Mouse (Mus musculus): Measurements from ENCODE around the gene Olfr1192-ps1. TPM values are rescaled to one million over a fixed set of nuclear protein-coding genes. Genes with fewer than 3 reads are reported as not detected.
"Not testable (repeated sequence)": the region's sequence is repeated elsewhere in the genome, so short reads cannot be mapped to it uniquely, and the experiment has no call there.

Gene Olfr1192-ps1
- total RNA-seq (2014; rRNA removed), result not detected in 2 replicates
- not detected in 2 replicates for polyA plus RNA-seq (2015; fragmentation: Nextera tagmentation; extraction: Ambion mirVana)

- Histone ChIP-seq H3K36me3 (ENCODE audit: insufficient read depth, low read length) (no peaks in the 10 kb centered on the region), H3K4me2 (ENCODE audit: low read depth, low read length, poor library complexity, severe bottlenecking) (no peak within 1 kb of the TSS), H3K9me3 (ENCODE audit: low read length) (no peaks in the 10 kb centered on the region), H3K27ac (ENCODE audit: low read depth, low read length) (no peak within 1 kb of the TSS), H3K9ac (replicated peaks; ENCODE audit: low read length, poor library complexity, severe bottlenecking) (no peak within 1 kb of the TSS), H3K4me1 (ENCODE audit: insufficient read depth, low read length) (no peaks in the 10 kb centered on the region), H3K4me3 (ENCODE audit: low read depth, low read length) (no peak within 1 kb of the TSS), H3K27me3 (ENCODE audit: insufficient read depth, low read length) (no peaks in the 10 kb centered on the region)
- no peak for TF ChIP-seq CTCF (IDR thresholded peaks at IDR 0.05)
- ATAC-seq (ENCODE audit: low FRiP score), result no peak
- DNase-seq (ENCODE audit: low spot score), result no peak
- 54% methylated on average over 1 of the region's 1 CpGs for WGBS
Measured at GRCm38 (mm10) chr2:88648209-88648608, at the start of gene Olfr1192-ps1. Gene Olfr1192-ps1 (plus strand): TSS chr2:88648509.

GRCm38 (mm10) chr2:88640242-88640641 is 8.1 kb upstream of the Olfr1192-ps1 start, which contains the start of gene Olfr1191-ps1:
Gene Olfr1191-ps1 (plus strand): TSS chr2:88640542.
- not testable (repeated sequence) for H3K4me2 ChIP-seq (ENCODE audit: low read depth, low read length, poor library complexity, severe bottlenecking); H3K9me3 ChIP-seq (ENCODE audit: low read length); H3K27ac ChIP-seq (ENCODE audit: low read depth, low read length); DNase-seq (ENCODE audit: low spot score); ATAC-seq (ENCODE audit: low FRiP score); H3K4me3 ChIP-seq (ENCODE audit: low read depth, low read length); H3K4me1 ChIP-seq (ENCODE audit: insufficient read depth, low read length); H3K27me3 ChIP-seq (ENCODE audit: insufficient read depth, low read length); H3K9ac ChIP-seq (replicated peaks; ENCODE audit: low read length, poor library complexity, severe bottlenecking); H3K36me3 ChIP-seq (ENCODE audit: insufficient read depth, low read length)
- 92% methylated on average over 1 of the region's 1 CpGs for WGBS

GRCm38 (mm10) chr2:88675328-88675727 is 27.0 kb downstream of the Olfr1192-ps1 start, which contains the start of gene Olfr1193:
Gene Olfr1193 (plus strand): TSS chr2:88675628.
- H3K9ac ChIP-seq (replicated peaks; ENCODE audit: low read length, poor library complexity, severe bottlenecking); H3K27ac ChIP-seq (ENCODE audit: low read depth, low read length); H3K9me3 ChIP-seq (ENCODE audit: low read length); H3K27me3 ChIP-seq (ENCODE audit: insufficient read depth, low read length); H3K4me2 ChIP-seq (ENCODE audit: low read depth, low read length, poor library complexity, severe bottlenecking); ATAC-seq (ENCODE audit: low FRiP score); H3K36me3 ChIP-seq (ENCODE audit: insufficient read depth, low read length); H3K4me1 ChIP-seq (ENCODE audit: insufficient read depth, low read length); H3K4me3 ChIP-seq (ENCODE audit: low read depth, low read length); DNase-seq (ENCODE audit: low spot score): not testable (repeated sequence)

- H3K9ac ChIP-seq (replicated peaks; ENCODE audit: low read length, poor library complexity, severe bottlenecking), result no peak within 1 kb of the TSS
- TF ChIP-seq CTCF (IDR thresholded peaks at IDR 0.05), result no peak
- no peaks in the 10 kb centered on the region for H3K36me3 ChIP-seq (ENCODE audit: insufficient read depth, low read length)
- DNase-seq (ENCODE audit: low spot score) (no peak), ATAC-seq (ENCODE audit: low FRiP score) (no peak)
- no peaks in the 10 kb centered on the region for H3K27me3 ChIP-seq (ENCODE audit: insufficient read depth, low read length)
- H3K4me2 ChIP-seq (ENCODE audit: low read depth, low read length, poor library complexity, severe bottlenecking), result no peak within 1 kb of the TSS
- H3K9me3 ChIP-seq (ENCODE audit: low read length), result no peaks in the 10 kb centered on the region
- H3K4me3 ChIP-seq (ENCODE audit: low read depth, low read length), result no peak within 1 kb of the TSS
- no peak within 1 kb of the TSS for H3K27ac ChIP-seq (ENCODE audit: low read depth, low read length)
- H3K4me1 ChIP-seq (ENCODE audit: insufficient read depth, low read length), result no peaks in the 10 kb centered on the region
Measured at GRCm38 (mm10) chr2:88689087-88689486, 40.8 kb downstream of the Olfr1192-ps1 start, which contains the start of gene Olfr1195. Gene Olfr1195 (minus strand): TSS chr2:88689187.

GRCm38 (mm10) chr2:88704497-88704896 is 56.2 kb downstream of the Olfr1192-ps1 start, which contains the start of gene Olfr1196:
Gene Olfr1196 (minus strand): TSS chr2:88704597.
- no peaks in the 10 kb centered on the region for H3K4me1 ChIP-seq (ENCODE audit: insufficient read depth, low read length)
- no peak for DNase-seq (ENCODE audit: low spot score)
- no peak within 1 kb of the TSS for H3K27ac ChIP-seq (ENCODE audit: low read depth, low read length)
- no peak within 1 kb of the TSS for H3K4me2 ChIP-seq (ENCODE audit: low read depth, low read length, poor library complexity, severe bottlenecking)
- no peak within 1 kb of the TSS for H3K9ac ChIP-seq (replicated peaks; ENCODE audit: low read length, poor library complexity, severe bottlenecking)
- ATAC-seq (ENCODE audit: low FRiP score), result no peak
- H3K27me3 ChIP-seq (ENCODE audit: insufficient read depth, low read length), result no peaks in the 10 kb centered on the region
- WGBS, result 86% methylated on average over 2 of the region's 2 CpGs
- H3K9me3 ChIP-seq (ENCODE audit: low read length), result no peaks in the 10 kb centered on the region
- H3K36me3 ChIP-seq (ENCODE audit: insufficient read depth, low read length), result no peaks in the 10 kb centered on the region
- no peak for TF ChIP-seq CTCF (IDR thresholded peaks at IDR 0.05)
- H3K4me3 ChIP-seq (ENCODE audit: low read depth, low read length), result no peak within 1 kb of the TSS

Other genes with a start within 250 kb of the Olfr1192-ps1 start
- gene Olfr1179, start 242.1 kb upstream of the Olfr1192-ps1 start, total RNA-seq (2014; rRNA removed), result not detected in 2 replicates
- not detected in 2 replicates for gene Olfr1179, start 242.1 kb upstream of the Olfr1192-ps1 start, polyA plus RNA-seq (2015; fragmentation: Nextera tagmentation; extraction: Ambion mirVana)
- gene Olfr1180, start 229.4 kb upstream of the Olfr1192-ps1 start, total RNA-seq (2014; rRNA removed), result not detected in 2 replicates
- not detected in 2 replicates for gene Olfr1180, start 229.4 kb upstream of the Olfr1192-ps1 start, polyA plus RNA-seq (2015; fragmentation: Nextera tagmentation; extraction: Ambion mirVana)
- gene Olfr1181, start 222.3 kb upstream of the Olfr1192-ps1 start, total RNA-seq (2014; rRNA removed), result not detected in 2 replicates
- not detected in 2 replicates for gene Olfr1181, start 222.3 kb upstream of the Olfr1192-ps1 start, polyA plus RNA-seq (2015; fragmentation: Nextera tagmentation; extraction: Ambion mirVana)
- gene Gm13757, start 199.4 kb upstream of the Olfr1192-ps1 start, total RNA-seq (2014; rRNA removed), result not detected in 2 replicates
- not detected in 2 replicates for gene Gm13757, start 199.4 kb upstream of the Olfr1192-ps1 start, polyA plus RNA-seq (2015; fragmentation: Nextera tagmentation; extraction: Ambion mirVana)
- gene Olfr1183, start 193.6 kb upstream of the Olfr1192-ps1 start, total RNA-seq (2014; rRNA removed), result not detected in 2 replicates
- gene Olfr1183, start 193.6 kb upstream of the Olfr1192-ps1 start, polyA plus RNA-seq (2015; fragmentation: Nextera tagmentation; extraction: Ambion mirVana), result not detected in 2 replicates
- gene Olfr1184, start 164.9 kb upstream of the Olfr1192-ps1 start, total RNA-seq (2014; rRNA removed), result not detected in 2 replicates
- not detected in 2 replicates for gene Olfr1184, start 164.9 kb upstream of the Olfr1192-ps1 start, polyA plus RNA-seq (2015; fragmentation: Nextera tagmentation; extraction: Ambion mirVana)
- gene Olfr1185-ps1, start 155.2 kb upstream of the Olfr1192-ps1 start, total RNA-seq (2014; rRNA removed), result not detected in 2 replicates
- gene Olfr1185-ps1, start 155.2 kb upstream of the Olfr1192-ps1 start, polyA plus RNA-seq (2015; fragmentation: Nextera tagmentation; extraction: Ambion mirVana), result not detected in 2 replicates
- gene Olfr1186, start 130.0 kb upstream of the Olfr1192-ps1 start, total RNA-seq (2014; rRNA removed), result not detected in 2 replicates
- gene Olfr1186, start 130.0 kb upstream of the Olfr1192-ps1 start, polyA plus RNA-seq (2015; fragmentation: Nextera tagmentation; extraction: Ambion mirVana), result not detected in 2 replicates
- not detected in 2 replicates for gene Olfr1188, start 91.6 kb upstream of the Olfr1192-ps1 start, total RNA-seq (2014; rRNA removed)
- not detected in 2 replicates for gene Olfr1188, start 91.6 kb upstream of the Olfr1192-ps1 start, polyA plus RNA-seq (2015; fragmentation: Nextera tagmentation; extraction: Ambion mirVana)
- not detected in 2 replicates for gene Olfr1189, start 62.1 kb upstream of the Olfr1192-ps1 start, total RNA-seq (2014; rRNA removed)
- not detected in 2 replicates for gene Olfr1189, start 62.1 kb upstream of the Olfr1192-ps1 start, polyA plus RNA-seq (2015; fragmentation: Nextera tagmentation; extraction: Ambion mirVana)
- gene Olfr1191-ps1, start 8.0 kb upstream of the Olfr1192-ps1 start, total RNA-seq (2014; rRNA removed), result 0.28 TPM in 1 of 2 replicates, not detected in the other
- gene Olfr1191-ps1, start 8.0 kb upstream of the Olfr1192-ps1 start, polyA plus RNA-seq (2015; fragmentation: Nextera tagmentation; extraction: Ambion mirVana), result not detected in 2 replicates
- not detected in 2 replicates for gene Olfr1193, start 27.1 kb downstream of the Olfr1192-ps1 start, total RNA-seq (2014; rRNA removed)
- not detected in 2 replicates for gene Olfr1193, start 27.1 kb downstream of the Olfr1192-ps1 start, polyA plus RNA-seq (2015; fragmentation: Nextera tagmentation; extraction: Ambion mirVana)
- gene Olfr1195, start 40.7 kb downstream of the Olfr1192-ps1 start, total RNA-seq (2014; rRNA removed), result not detected in 2 replicates
- not detected in 2 replicates for gene Olfr1195, start 40.7 kb downstream of the Olfr1192-ps1 start, polyA plus RNA-seq (2015; fragmentation: Nextera tagmentation; extraction: Ambion mirVana)
- not detected in 2 replicates for gene Olfr1196, start 56.1 kb downstream of the Olfr1192-ps1 start, total RNA-seq (2014; rRNA removed)
- gene Olfr1196, start 56.1 kb downstream of the Olfr1192-ps1 start, polyA plus RNA-seq (2015; fragmentation: Nextera tagmentation; extraction: Ambion mirVana), result not detected in 2 replicates
- not detected in 2 replicates for gene Olfr1197, start 83.9 kb downstream of the Olfr1192-ps1 start, total RNA-seq (2014; rRNA removed)
- gene Olfr1197, start 83.9 kb downstream of the Olfr1192-ps1 start, polyA plus RNA-seq (2015; fragmentation: Nextera tagmentation; extraction: Ambion mirVana), result not detected in 2 replicates
- not detected in 2 replicates for gene Olfr1198, start 102.9 kb downstream of the Olfr1192-ps1 start, total RNA-seq (2014; rRNA removed)
- gene Olfr1198, start 102.9 kb downstream of the Olfr1192-ps1 start, polyA plus RNA-seq (2015; fragmentation: Nextera tagmentation; extraction: Ambion mirVana), result not detected in 2 replicates
- not detected in 2 replicates for gene Olfr1199, start 112.0 kb downstream of the Olfr1192-ps1 start, total RNA-seq (2014; rRNA removed)
- gene Olfr1199, start 112.0 kb downstream of the Olfr1192-ps1 start, polyA plus RNA-seq (2015; fragmentation: Nextera tagmentation; extraction: Ambion mirVana), result not detected in 2 replicates
- gene Olfr1200, start 122.0 kb downstream of the Olfr1192-ps1 start, total RNA-seq (2014; rRNA removed), result not detected in 2 replicates
- not detected in 2 replicates for gene Olfr1200, start 122.0 kb downstream of the Olfr1192-ps1 start, polyA plus RNA-seq (2015; fragmentation: Nextera tagmentation; extraction: Ambion mirVana)
- not detected in 2 replicates for gene Olfr1201, start 144.5 kb downstream of the Olfr1192-ps1 start, total RNA-seq (2014; rRNA removed)
- not detected in 2 replicates for gene Olfr1201, start 144.5 kb downstream of the Olfr1192-ps1 start, polyA plus RNA-seq (2015; fragmentation: Nextera tagmentation; extraction: Ambion mirVana)
- not detected in 2 replicates for gene Olfr1202, start 166.0 kb downstream of the Olfr1192-ps1 start, total RNA-seq (2014; rRNA removed)
- gene Olfr1202, start 166.0 kb downstream of the Olfr1192-ps1 start, polyA plus RNA-seq (2015; fragmentation: Nextera tagmentation; extraction: Ambion mirVana), result 0.04 TPM in 1 of 2 replicates, not detected in the other
- gene Olfr1205, start 181.2 kb downstream of the Olfr1192-ps1 start, total RNA-seq (2014; rRNA removed), result not detected in 2 replicates
- gene Olfr1205, start 181.2 kb downstream of the Olfr1192-ps1 start, polyA plus RNA-seq (2015; fragmentation: Nextera tagmentation; extraction: Ambion mirVana), result not detected in 2 replicates
- gene Olfr1204, start 200.8 kb downstream of the Olfr1192-ps1 start, total RNA-seq (2014; rRNA removed), result not detected in 2 replicates
- not detected in 2 replicates for gene Olfr1204, start 200.8 kb downstream of the Olfr1192-ps1 start, polyA plus RNA-seq (2015; fragmentation: Nextera tagmentation; extraction: Ambion mirVana)
- gene Olfr1206, start 214.7 kb downstream of the Olfr1192-ps1 start, total RNA-seq (2014; rRNA removed), result not detected in 2 replicates
- not detected in 2 replicates for gene Olfr1206, start 214.7 kb downstream of the Olfr1192-ps1 start, polyA plus RNA-seq (2015; fragmentation: Nextera tagmentation; extraction: Ambion mirVana)